Mouse (Mus musculus) stomach, embryonic 14.5 days (tissue): ENCODE results near the gene Rprd1b. TPM values are rescaled to one million over a fixed set of nuclear protein-coding genes. Genes with fewer than 3 reads are reported as not detected.
"Not testable (repeated sequence)": the region's sequence is repeated elsewhere in the genome, so short reads cannot be mapped to it uniquely, and the experiment has no call there.

ENCODE experiments used
- ATAC-seq: fragments of 200-750 bp; cut with Nextera tagmentation; 2 replicates; pipeline ENCODE4 v1.8.0; 2017; ENCODE audit warnings: low read depth, moderate TSS enrichment; ENCODE audit not compliant: insufficient number of reproducible peaks, insufficient read depth, low FRiP score
- H3K27ac ChIP-seq: fragments of 300-500 bp; sonication (generic); 2 replicates; pipeline ENCODE4 v1.5.1; 2014; ENCODE audit warnings: mild to moderate bottlenecking, low read length, moderate library complexity, mixed read lengths
- H3K27me3 ChIP-seq: fragments of 300-500 bp; sonication (generic); 2 replicates; pipeline ENCODE4 v1.6.1; 2014; ENCODE audit warnings: low read length, control low read depth, mixed read lengths; ENCODE audit not compliant: control insufficient read depth, insufficient read depth
- H3K36me3 ChIP-seq: fragments of 300-500 bp; sonication (generic); 2 replicates; pipeline ENCODE4 v1.6.1; 2014; ENCODE audit warnings: mild to moderate bottlenecking, control low read depth, low read length, moderate library complexity, mixed read lengths; ENCODE audit not compliant: control insufficient read depth, insufficient read depth
- H3K4me1 ChIP-seq: fragments of 300-500 bp; sonication (generic); 2 replicates; pipeline ENCODE4 v1.6.1; 2014; ENCODE audit warnings: low read length, control low read depth, mixed read lengths; ENCODE audit not compliant: control insufficient read depth, insufficient read depth
- H3K4me2 ChIP-seq: fragments of 300-500 bp; sonication (generic); replicated peaks from 2 replicates; pipeline ENCODE4 v1.6.1; 2014; ENCODE audit warnings: low read depth, low read length, control low read depth
- H3K4me3 ChIP-seq: fragments of 300-500 bp; sonication (generic); 2 replicates; pipeline ENCODE4 v1.5.1; 2014; ENCODE audit warnings: low read depth, low read length, control low read depth
- H3K9ac ChIP-seq: fragments of 300-500 bp; sonication (generic); replicated peaks from 2 replicates; pipeline ENCODE4 v1.6.1; 2014; ENCODE audit warnings: low read depth, mild to moderate bottlenecking, control low read depth, low read length, moderate library complexity, mixed read lengths
- H3K9me3 ChIP-seq: fragments of 300-500 bp; sonication (generic); 2 replicates; pipeline ENCODE4 v1.6.1; 2016; ENCODE audit warnings: low read depth, low read length, control low read depth; ENCODE audit not compliant: control insufficient read depth
- WGBS: fragments of 180-500 bp; shearing (Covaris S2); extraction: QIAGEN DNeasy Blood & Tissue Kit; methylation state at CpG from one replicate; pipeline ENCODE4 v1.1.7; 2014; 5-methylcytosine and 5-hydroxymethylcytosine counted together
- polyA plus RNA-seq: library from polyadenylated mRNA; unstranded; fragments of >200 nt; fragmentation: Nextera tagmentation; extraction: Ambion mirVana; gene quantifications from 2 replicates; pipeline ENCODE4 v1.2.1, GENCODE M21; 2014

Gene Rprd1b
- polyA plus RNA-seq, 1 experiment from 2014 or later, result 57.0 TPM

DNA sequence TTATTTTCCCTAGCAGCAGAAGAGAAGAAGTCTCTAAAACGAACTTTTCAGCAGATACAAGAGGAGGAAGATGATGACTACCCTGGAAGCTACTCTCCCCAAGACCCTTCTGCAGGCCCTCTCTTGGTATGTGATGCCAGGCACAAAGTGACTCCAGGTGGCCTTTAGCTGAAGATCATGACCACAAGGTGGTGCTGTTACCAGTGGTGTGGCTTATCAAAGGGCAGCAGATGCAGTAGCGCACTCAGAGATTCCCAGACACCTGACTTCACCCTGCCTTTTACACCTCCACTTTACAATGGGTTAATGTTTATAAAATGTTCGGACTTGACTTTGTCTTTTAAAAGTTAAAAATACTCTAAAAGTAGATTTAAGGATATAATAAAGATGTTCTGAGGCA lies 19.6 kb downstream of the Rprd1b start:
- no peaks in the 10 kb centered on the region for H3K27me3 ChIP-seq
- 60% methylated on average over 3 of the region's 3 CpGs for WGBS
- no peaks in the 10 kb centered on the region for H3K4me1 ChIP-seq
- no peak overlapping the region for H3K4me2 ChIP-seq
- no peak overlapping the region for H3K27ac ChIP-seq
- H3K36me3 ChIP-seq, result peaks cover 62% of the 10 kb centered on the region
- no peak for ATAC-seq
- H3K4me3 ChIP-seq, result no peak overlapping the region
- no peaks in the 10 kb centered on the region for H3K9me3 ChIP-seq
- no peak overlapping the region for H3K9ac ChIP-seq

DNA sequence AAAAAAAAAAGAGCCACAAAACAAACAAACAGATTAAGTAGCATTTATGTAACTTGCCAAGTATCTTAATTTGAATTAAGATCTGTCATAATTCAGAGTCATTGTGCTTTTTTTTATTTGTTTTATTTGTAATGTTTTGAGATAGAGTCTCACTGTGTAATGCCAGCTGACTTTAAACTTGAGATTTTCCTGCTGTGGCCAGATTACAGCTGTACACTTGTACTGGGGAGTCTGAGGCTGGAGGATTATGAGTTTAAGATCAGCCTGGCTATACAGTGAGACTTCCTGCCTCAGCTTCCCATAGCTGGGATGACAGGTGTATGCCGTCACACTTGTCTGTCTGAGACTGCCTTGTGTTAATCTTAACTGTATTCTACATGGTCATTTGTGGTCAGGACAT lies 20.4 kb downstream of the Rprd1b start:
- no peak overlapping the region for H3K4me3 ChIP-seq
- 88% methylated on average over 1 of the region's 1 CpGs for WGBS
- no peak overlapping the region for H3K9ac ChIP-seq
- no peak overlapping the region for H3K4me2 ChIP-seq
- H3K27me3 ChIP-seq, result no peaks in the 10 kb centered on the region
- no peak overlapping the region for H3K27ac ChIP-seq
- no peaks in the 10 kb centered on the region for H3K4me1 ChIP-seq
- H3K9me3 ChIP-seq, result no peaks in the 10 kb centered on the region
- peaks cover 57% of the 10 kb centered on the region for H3K36me3 ChIP-seq
- no peak for ATAC-seq

DNA sequence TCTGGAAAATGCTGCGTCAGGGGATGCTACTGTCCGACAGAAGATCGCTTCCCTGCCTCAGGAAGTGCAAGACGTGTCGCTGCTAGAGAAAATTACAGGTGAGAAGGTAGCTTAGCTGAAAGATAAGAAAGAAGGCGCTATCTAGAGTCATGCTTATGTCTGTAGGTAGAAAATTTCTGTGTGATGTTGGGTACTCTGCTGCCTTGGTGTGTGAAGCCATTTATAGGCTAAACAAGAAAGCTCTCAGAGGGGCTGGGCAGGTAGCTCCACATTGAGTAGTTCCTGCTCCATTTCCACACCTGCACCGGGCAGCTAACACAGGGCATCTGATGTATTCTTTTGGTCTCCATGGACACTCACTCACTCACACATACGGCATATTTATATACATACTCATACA lies 21.8 kb downstream of the Rprd1b start:
- Histone ChIP-seq H3K27ac (no peak overlapping the region), H3K4me2 (no peak overlapping the region), H3K36me3 (peaks cover 50% of the 10 kb centered on the region), H3K9ac (no peak overlapping the region), H3K4me1 (no peaks in the 10 kb centered on the region), H3K4me3 (no peak overlapping the region), H3K9me3 (no peaks in the 10 kb centered on the region), H3K27me3 (no peaks in the 10 kb centered on the region)
- no peak for ATAC-seq
- 94% methylated on average over 8 of the region's 8 CpGs for WGBS

DNA sequence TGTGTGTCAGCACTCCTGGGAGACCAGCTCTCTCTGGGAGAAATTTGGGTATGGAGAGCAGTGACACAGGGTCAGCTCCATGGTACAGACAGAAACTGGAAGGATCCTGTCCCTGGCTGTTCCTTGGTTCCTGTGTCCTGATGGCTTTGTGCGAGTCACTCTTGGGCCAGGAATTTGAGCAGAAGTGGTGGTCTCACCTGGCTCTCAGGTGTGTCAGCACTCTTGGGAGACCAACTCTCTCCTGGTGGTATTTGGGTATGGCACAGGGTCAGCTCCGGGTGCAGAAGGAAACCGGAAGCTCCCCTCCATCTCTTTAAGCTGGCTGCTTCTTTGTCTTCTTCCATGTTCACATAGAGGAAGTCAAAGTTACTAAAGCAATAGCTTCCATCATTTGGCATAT lies 26.3 kb downstream of the Rprd1b start:
- H3K4me2 ChIP-seq, result no peak overlapping the region
- no peak overlapping the region for H3K9ac ChIP-seq
- H3K4me3 ChIP-seq, result no peak overlapping the region
- 95% methylated on average over 3 of the region's 3 CpGs for WGBS
- no peaks in the 10 kb centered on the region for H3K9me3 ChIP-seq
- ATAC-seq, result no peak
- H3K27ac ChIP-seq, result no peak overlapping the region
- H3K27me3 ChIP-seq, result no peaks in the 10 kb centered on the region
- peaks cover 38% of the 10 kb centered on the region for H3K36me3 ChIP-seq
- H3K4me1 ChIP-seq, result no peaks in the 10 kb centered on the region

DNA sequence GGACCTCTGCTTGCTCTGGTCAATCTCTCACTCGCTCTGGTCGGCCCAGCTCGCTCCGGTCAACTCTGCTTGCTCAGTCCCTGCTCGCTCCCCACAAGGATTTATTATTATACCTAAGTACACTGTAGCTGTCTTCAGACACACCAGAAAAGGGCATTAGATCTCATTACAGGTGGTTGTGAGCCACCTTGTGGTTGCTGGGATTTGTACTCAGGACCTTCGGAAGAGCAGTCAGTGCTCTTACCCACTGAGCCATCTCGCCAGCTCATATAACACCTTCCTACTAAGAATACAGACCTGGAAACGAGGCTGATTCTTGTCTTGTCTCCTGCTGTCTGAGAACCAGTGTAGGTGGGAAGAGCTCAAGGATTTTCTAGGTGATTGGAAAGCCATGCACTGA lies 27.1 kb downstream of the Rprd1b start:
- H3K27me3 ChIP-seq, H3K9ac ChIP-seq, H3K4me2 ChIP-seq, H3K4me3 ChIP-seq, H3K4me1 ChIP-seq, H3K27ac ChIP-seq, H3K9me3 ChIP-seq, ATAC-seq: not testable (repeated sequence)
- 92% methylated on average over 8 of the region's 8 CpGs for WGBS
- peaks cover 40% of the 10 kb centered on the region for H3K36me3 ChIP-seq

DNA sequence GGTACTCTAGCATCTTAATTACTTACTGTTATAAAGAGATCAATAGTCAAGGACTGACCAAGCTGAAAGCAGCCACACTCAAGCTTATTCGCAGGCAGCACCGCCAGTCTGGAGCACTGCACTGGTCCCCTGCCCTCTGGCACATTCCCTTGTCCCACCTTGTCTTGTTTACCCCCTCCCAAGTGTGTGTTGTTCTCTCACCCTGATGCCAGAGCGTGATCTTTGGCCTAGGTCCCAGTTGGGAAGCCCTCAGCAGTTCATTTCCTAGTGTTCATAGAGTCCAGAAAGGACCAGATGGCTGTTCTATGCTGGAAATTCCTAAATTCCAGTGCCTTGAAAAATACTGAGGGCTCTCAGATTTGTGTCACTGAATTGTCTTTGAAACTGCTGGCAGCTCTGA lies 28.7 kb downstream of the Rprd1b start:
- WGBS, result 92% methylated on average over 3 of the region's 3 CpGs
- Histone ChIP-seq H3K4me2 (no peak overlapping the region), H3K36me3 (peaks cover 43% of the 10 kb centered on the region), H3K27me3 (no peaks in the 10 kb centered on the region), H3K4me3 (no peak overlapping the region), H3K4me1 (no peaks in the 10 kb centered on the region), H3K27ac (no peak overlapping the region), H3K9ac (no peak overlapping the region), H3K9me3 (no peaks in the 10 kb centered on the region)
- no peak for ATAC-seq

DNA sequence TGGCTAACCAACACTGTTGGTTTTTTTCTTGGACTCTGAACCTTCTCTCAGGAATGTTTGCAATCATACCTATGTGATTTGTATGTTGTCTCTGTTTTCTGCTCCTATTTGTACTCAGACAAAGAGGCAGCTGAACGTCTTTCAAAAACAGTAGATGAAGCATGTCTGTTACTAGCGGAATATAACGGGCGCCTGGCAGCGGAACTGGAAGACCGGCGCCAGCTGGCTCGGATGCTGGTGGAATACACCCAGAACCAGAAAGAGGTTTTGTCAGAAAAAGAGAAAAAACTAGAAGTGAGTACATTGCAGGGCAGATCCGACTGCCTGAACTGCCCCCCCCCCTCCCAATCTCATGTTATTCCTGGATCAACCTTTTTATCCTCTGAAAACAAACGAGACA lies 30.2 kb downstream of the Rprd1b start:
- no peak overlapping the region for H3K4me2 ChIP-seq
- no peak for ATAC-seq
- no peak overlapping the region for H3K9ac ChIP-seq
- peaks cover 53% of the 10 kb centered on the region for H3K36me3 ChIP-seq
- H3K4me3 ChIP-seq, result no peak overlapping the region
- H3K4me1 ChIP-seq, result no peaks in the 10 kb centered on the region
- 83% methylated on average over 10 of the region's 10 CpGs for WGBS
- H3K27ac ChIP-seq, result no peak overlapping the region
- no peaks in the 10 kb centered on the region for H3K27me3 ChIP-seq
- H3K9me3 ChIP-seq, result no peaks in the 10 kb centered on the region

DNA sequence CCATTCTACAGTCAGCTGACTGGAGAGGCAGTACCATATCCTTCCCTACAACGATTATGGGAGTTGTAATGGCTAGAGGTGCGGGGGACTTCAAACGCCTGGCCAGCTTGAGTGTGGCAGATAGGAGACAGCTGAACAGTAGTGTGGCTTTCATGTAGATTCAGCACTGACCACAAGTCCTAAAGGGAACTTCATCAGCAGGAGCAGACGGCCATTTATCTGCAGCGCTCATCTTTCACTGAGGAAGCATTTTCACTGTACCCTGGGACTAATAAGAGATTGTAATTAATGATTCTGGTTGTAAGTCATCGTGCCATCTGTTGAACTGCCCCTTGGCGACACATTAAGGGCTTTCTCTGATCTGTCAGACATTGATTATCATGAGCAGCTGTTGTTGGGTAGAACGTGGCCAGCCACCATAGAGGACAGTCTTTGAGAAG lies 31.4 kb downstream of the Rprd1b start:
- Histone ChIP-seq H3K4me2 (no peak overlapping the region), H3K27me3 (no peaks in the 10 kb centered on the region), H3K4me1 (no peaks in the 10 kb centered on the region), H3K9ac (no peak overlapping the region), H3K4me3 (no peak overlapping the region), H3K36me3 (peaks cover 54% of the 10 kb centered on the region), H3K27ac (no peak overlapping the region), H3K9me3 (no peaks in the 10 kb centered on the region)
- ATAC-seq, result no peak
- WGBS, result 77% methylated on average over 8 of the region's 8 CpGs

DNA sequence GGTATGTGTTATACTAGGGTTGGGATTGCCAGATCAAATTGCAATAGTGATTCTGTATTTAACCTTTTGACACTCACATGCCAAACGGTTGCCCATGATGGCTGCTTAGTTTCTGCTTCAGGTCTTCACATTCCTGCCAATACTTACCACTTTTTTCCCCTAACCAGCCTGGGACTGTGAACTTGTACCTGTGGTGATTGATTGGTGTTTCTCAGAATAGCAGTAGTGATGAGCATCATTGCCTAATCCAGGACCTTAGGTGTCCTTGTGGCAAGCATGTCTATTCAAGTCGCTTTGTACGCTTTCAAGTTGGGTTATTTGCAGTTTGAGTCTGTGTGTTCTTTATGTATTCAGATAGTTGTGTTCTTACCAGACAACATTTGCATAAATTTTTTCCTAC lies 34.7 kb downstream of the Rprd1b start:
- H3K4me2 ChIP-seq, result no peak overlapping the region
- no peak overlapping the region for H3K4me3 ChIP-seq
- no peaks in the 10 kb centered on the region for H3K27me3 ChIP-seq
- no peak overlapping the region for H3K27ac ChIP-seq
- H3K36me3 ChIP-seq, result peaks cover 53% of the 10 kb centered on the region
- H3K9me3 ChIP-seq, result no peaks in the 10 kb centered on the region
- 90% methylated on average over 3 of the region's 3 CpGs for WGBS
- no peak overlapping the region for H3K9ac ChIP-seq
- ATAC-seq, result no peak
- H3K4me1 ChIP-seq, result no peaks in the 10 kb centered on the region
